Mouse (Mus musculus) layer of hippocampus, postnatal 10 days (tissue): ENCODE data around the gene Gpi1. TPM values are rescaled to one million over a fixed set of nuclear protein-coding genes. Genes with fewer than 3 reads are reported as not detected.
A peak's percentile ranks its signal among the peaks of the same experiment; 100 is the strongest.
"Not testable (repeated sequence)": the region's sequence is repeated elsewhere in the genome, so short reads cannot be mapped to it uniquely, and the experiment has no call there.

Experiments
- DNase-seq, 2 experiments: peaks; one replicate each; pipeline ENCODE4 v3.0.0; 2021; ENCODE audit warnings: low spot score in 2 of 2
- total RNA-seq, 2 experiments: library from RNA; stranded (reverse); gene quantifications; 2 replicates each; pipeline ENCODE4 v1.2.3; 2021

Gpi1 gene
- total RNA-seq, 2 experiments from 2014 or later, result 697 to 748 TPM

- DNase-seq, result no peak
These were observed 34.5 kb downstream of the Gpi1 start for GRCm38 (mm10) chr7:34195632-34196031.

GRCm38 (mm10) chr7:34192825-34193224, 37.3 kb downstream of the Gpi1 start:
- no peak for DNase-seq

- DNase-seq, result no peak
These were observed 40.7 kb downstream of the Gpi1 start for GRCm38 (mm10) chr7:34189376-34189989.

DNA sequence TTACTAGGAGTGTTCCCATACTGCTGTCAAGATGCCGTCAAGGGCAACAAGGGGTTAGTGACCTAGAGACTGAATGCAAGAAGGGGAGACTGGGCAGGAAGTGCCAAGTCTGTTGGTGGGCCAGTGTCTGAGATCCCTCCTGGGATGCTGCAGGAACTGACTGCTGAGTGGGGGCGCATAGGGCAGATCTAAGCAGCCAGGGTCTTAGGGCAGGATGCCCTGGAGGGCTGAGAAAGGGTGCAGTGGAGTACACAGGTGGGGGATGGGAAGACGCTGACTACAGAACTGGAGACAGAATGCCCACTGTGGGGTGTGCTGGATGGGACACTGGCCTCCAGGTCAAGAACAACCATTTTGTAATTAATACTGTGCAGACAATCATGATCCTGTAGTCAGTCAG, 46.3 kb downstream of the Gpi1 start:
- no peak for DNase-seq

DNA sequence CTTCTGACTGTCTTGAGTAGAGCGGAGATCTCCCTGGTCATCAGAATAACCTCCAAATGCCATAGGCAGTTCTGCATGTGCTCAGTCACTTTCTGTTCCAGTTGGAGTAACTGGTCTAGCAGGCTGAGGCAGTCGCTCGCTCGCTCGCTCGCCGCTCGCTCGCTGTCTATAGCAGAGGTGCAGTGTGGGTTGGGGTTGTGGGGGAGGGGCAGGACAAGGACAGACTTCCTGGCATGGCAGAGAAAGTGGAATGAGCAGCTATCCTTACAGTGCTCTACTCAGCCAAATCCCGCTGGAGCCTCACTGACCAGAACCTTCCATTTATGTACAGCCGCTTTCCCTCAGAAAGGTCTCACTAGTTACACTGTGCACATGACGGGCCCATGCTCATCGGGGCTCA, 46.8 kb downstream of the Gpi1 start:
- no peak for DNase-seq

- not testable (repeated sequence) for DNase-seq
These were observed 53.9 kb downstream of the Gpi1 start for GRCm38 (mm10) chr7:34176241-34176640.

GRCm38 (mm10) chr7:34172251-34172650, 57.9 kb downstream of the Gpi1 start:
- DNase-seq, result no peak

DNA sequence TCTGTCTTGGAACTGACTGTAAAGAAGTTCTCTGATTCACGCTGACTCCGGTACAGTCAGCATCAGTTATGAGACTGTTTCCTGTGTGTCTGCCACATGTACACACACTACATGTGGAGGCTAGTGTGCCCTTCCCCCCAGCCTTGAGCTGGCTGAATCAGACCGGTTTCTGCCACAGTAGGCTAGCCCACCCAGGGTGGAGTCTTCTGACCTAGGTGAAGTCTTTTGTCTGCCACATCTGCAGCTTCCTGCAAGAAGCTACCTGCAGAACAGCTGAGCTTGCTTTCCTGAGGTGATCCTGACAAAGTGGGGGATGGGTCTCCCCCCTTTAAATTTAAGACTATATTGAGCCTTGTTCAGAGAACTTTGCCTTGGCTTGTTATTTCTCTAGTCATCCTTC, 60.7 kb downstream of the Gpi1 start, which contains the start of gene Uba2:
Uba2 (minus strand) TSS at position 146 of the 400 bp plus-strand sequence.
- no peak for DNase-seq

- DNase-seq, result peak; percentile 95 to 96
These were observed 61.5 kb downstream of the Gpi1 start for GRCm38 (mm10) chr7:34168470-34169251.

GRCm38 (mm10) chr7:34167766-34168469, 62.2 kb downstream of the Gpi1 start:
- peak in 1 of 2 experiments; percentile 21 for DNase-seq

- no peak for DNase-seq
These were observed 63.3 kb downstream of the Gpi1 start for GRCm38 (mm10) chr7:34166850-34167249.

GRCm38 (mm10) chr7:34165999-34166398, 64.1 kb downstream of the Gpi1 start:
- DNase-seq, result no peak

DNA sequence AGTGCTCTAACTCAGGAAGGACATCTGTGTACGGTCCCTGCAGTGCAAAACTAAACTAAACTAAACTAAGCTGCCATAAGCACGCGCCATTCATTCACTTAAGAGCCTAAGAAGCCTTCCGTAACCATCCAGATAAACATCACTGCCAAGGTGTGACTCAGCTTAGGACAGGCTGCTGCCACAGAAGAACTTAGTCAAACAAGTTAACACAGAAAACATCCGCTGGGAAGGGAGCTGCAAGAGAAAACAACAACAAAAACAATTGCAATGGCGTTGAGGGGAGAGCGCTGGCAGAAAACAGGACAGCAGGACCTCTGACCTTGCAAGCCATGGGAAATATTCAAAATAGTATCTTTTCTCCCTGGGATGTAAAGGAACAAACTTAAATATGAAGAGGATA, 65.5 kb downstream of the Gpi1 start:
- no peak for DNase-seq

DNA sequence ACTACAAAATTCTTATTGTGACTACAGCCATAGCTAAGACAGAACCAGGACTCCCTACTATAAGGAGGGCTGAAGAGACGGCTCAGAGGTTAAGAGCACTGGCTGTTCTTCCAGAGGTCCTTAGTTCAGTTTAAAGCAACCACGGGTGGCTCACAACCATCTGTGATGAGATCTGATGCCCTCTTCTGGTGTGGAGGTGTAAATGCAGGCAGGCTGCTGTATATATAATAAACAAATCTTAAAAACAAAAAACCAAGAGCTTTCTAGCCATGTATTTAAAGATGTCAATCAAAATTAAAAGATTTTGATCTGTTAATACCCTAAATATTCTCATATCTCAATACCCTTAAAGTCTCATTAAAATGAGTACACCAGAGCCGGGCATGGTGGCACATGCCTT, 71.0 kb downstream of the Gpi1 start:
- no peak for DNase-seq

GRCm38 (mm10) chr7:34157994-34158393, 72.1 kb downstream of the Gpi1 start:
- no peak for DNase-seq

Other genes with a start within 250 kb of the Gpi1 start
- gene Scgb2b27, start 216.4 kb downstream of the Gpi1 start, total RNA-seq, result not detected
- gene Scgb1b27, start 208.9 kb downstream of the Gpi1 start, total RNA-seq, result not detected
- gene Scgb1b30, start 134.9 kb downstream of the Gpi1 start, total RNA-seq, result not detected
- gene Wtip, start 97.1 kb downstream of the Gpi1 start, total RNA-seq, result 10 to 100 TPM; 18.0 to 22.3 TPM
- 10 to 100 TPM; 84.8 to 85.0 TPM for gene Uba2, start 60.7 kb downstream of the Gpi1 start, total RNA-seq
- 10 to 100 TPM; 23.5 to 28.9 TPM for gene Pdcd2l, start 33.7 kb downstream of the Gpi1 start, total RNA-seq
- not detected for gene Gm6096, start 20.7 kb upstream of the Gpi1 start, total RNA-seq
- gene 4931406P16Rik, start 83.2 kb upstream of the Gpi1 start, total RNA-seq, result 10 to 100 TPM; 57.7 to 62.4 TPM
- 10 to 100 TPM; 67.9 to 72.7 TPM for gene Lsm14a, start 163.0 kb upstream of the Gpi1 start, total RNA-seq